Mouse (Mus musculus) Patski (cell line): ENCODE results near the gene Zc2hc1b. TPM values are rescaled to one million over a fixed set of nuclear protein-coding genes. Genes with fewer than 3 reads are reported as not detected.
"Not testable (repeated sequence)": the region's sequence is repeated elsewhere in the genome, so short reads cannot be mapped to it uniquely, and the experiment has no call there.

ENCODE experiments used
- ATAC-seq: fragments of 100-300 bp; one replicate; pipeline ENCODE4 v1.8.0; 2021
- CTCF ChIA-PET: fragments of 350-600 bp; sonication (Branson Sonifier 250); formaldehyde crosslinking; loops from one replicate; lab custom pipeline; 2022; ENCODE audit warnings: inconsistent platforms; lab: Charles Lee
- POLR2A ChIA-PET: fragments of 350-600 bp; sonication (Branson Sonifier 250); formaldehyde crosslinking; loops from one replicate; lab custom pipeline; 2022; ENCODE audit warnings: antibody characterized with exemption, inconsistent platforms; lab: Charles Lee
- DNase-seq: peaks from one replicate; pipeline ENCODE4 v3.0.0-alpha.2; 2011; ENCODE audit warnings: low read depth, low spot score
- H3K27me3 ChIP-seq: fragments of 371-371 bp; one replicate; pipeline ENCODE4 v1.5.1; 2021
- CTCF ChIP-seq: fragments of 100-300 bp; IDR thresholded peaks from one replicate; pipeline ENCODE4 v1.5.1; 2021
- in situ Hi-C: fragments of 300-500 bp; cut with MboI; formaldehyde crosslinking; loops from 3 replicates; pipeline ENCODE4 v1.11.1; 2018; ENCODE audit warnings: low pct_unique_long_range_greater_than_20kb, mixed read lengths
- polyA plus RNA-seq: library from polyadenylated mRNA; unstranded; gene quantifications from one replicate; pipeline ENCODE4 v1.2.3, GENCODE M21; 2021

Gene Zc2hc1b
- polyA plus RNA-seq, 1 experiment from 2014 or later: not detected

GRCm38 (mm10) chr10:13201741-13202293, 24.0 kb upstream of the Zc2hc1b start:
- TF ChIP-seq CTCF: no peak
- in situ Hi-C loops: no loop called here
- ChIA-PET CTCF (interaction anchor here (1.9 kb wide), 1 partner anchor 10 kb away, joined by 7 read pairs; no protein-coding TSS in a partner anchor), POLR2A (interaction anchor here (0.7 kb wide), 1 partner anchor 1014 kb away, joined by 5 read pairs; no protein-coding TSS in a partner anchor)
- ATAC-seq (no peak), DNase-seq (no peak)
- no peaks in the 10 kb centered on the region for H3K27me3 ChIP-seq

GRCm38 (mm10) chr10:13200862-13201261, 23.0 kb upstream of the Zc2hc1b start:
- no peaks in the 10 kb centered on the region for H3K27me3 ChIP-seq
- no peak for TF ChIP-seq CTCF
- DNase-seq (no peak), ATAC-seq (no peak)
- in situ Hi-C loops: no loop called here
- POLR2A ChIA-PET: interaction anchor here (0.7 kb wide), 1 partner anchor 1015 kb away, joined by 5 read pairs; no protein-coding TSS in a partner anchor
- CTCF ChIA-PET: no interaction called here

- DNase-seq (no peak), ATAC-seq (no peak)
- ChIA-PET CTCF (interaction anchor here (1.3 kb wide), 1 partner anchor 10 kb away, joined by 3 read pairs; no protein-coding TSS in a partner anchor), POLR2A (interaction anchor here (0.7 to 1.5 kb wide), 3 partner anchors 12 to 182 kb away, joined by 3 to 4 read pairs (median 3); no protein-coding TSS in a partner anchor)
- TF ChIP-seq CTCF: no peak
- H3K27me3 ChIP-seq: no peaks in the 10 kb centered on the region
- in situ Hi-C loops: no loop called here
Measured at GRCm38 (mm10) chr10:13199234-13199633, 21.4 kb upstream of the Zc2hc1b start.

GRCm38 (mm10) chr10:13196872-13197507, 19.2 kb upstream of the Zc2hc1b start:
- H3K27me3 ChIP-seq: no peaks in the 10 kb centered on the region
- DNase-seq: no peak
- POLR2A ChIA-PET: no interaction called here
- TF ChIP-seq CTCF: no peak
- CTCF ChIA-PET: no interaction called here
- in situ Hi-C loops: no loop called here
- no peak for ATAC-seq

- in situ Hi-C loops, ATAC-seq, POLR2A ChIA-PET, H3K27me3 ChIP-seq, CTCF ChIA-PET, DNase-seq: not testable (repeated sequence)
Measured at GRCm38 (mm10) chr10:13193496-13193895, 15.7 kb upstream of the Zc2hc1b start.

GRCm38 (mm10) chr10:13192731-13193351, 15.0 kb upstream of the Zc2hc1b start, which contains the start of gene Ltv1:
TSS of gene Ltv1 (minus strand) at chr10:13193168.
- H3K27me3 ChIP-seq: no peaks in the 10 kb centered on the region
- ChIA-PET POLR2A (interaction anchor here (0.6 kb wide), 2 partner anchors 10 to 120 kb away, joined by 3 read pairs; no protein-coding TSS in a partner anchor), CTCF (interaction anchor here (1.1 to 1.5 kb wide), 2 partner anchors 10 to 13 kb away, joined by 4 read pairs; no protein-coding TSS in a partner anchor)
- peak; percentile 99 for ATAC-seq
- no peak for TF ChIP-seq CTCF
- in situ Hi-C loops: no loop called here
- peak; percentile 60 for DNase-seq

GRCm38 (mm10) chr10:13189881-13190280, 12.1 kb upstream of the Zc2hc1b start:
- no peaks in the 10 kb centered on the region for H3K27me3 ChIP-seq
- ATAC-seq: no peak
- ChIA-PET POLR2A (no interaction called here), CTCF (no interaction called here)
- DNase-seq: no peak
- in situ Hi-C loops: no loop called here
- no peak for TF ChIP-seq CTCF

- no peak for DNase-seq
- no peak for ATAC-seq
- no peak for TF ChIP-seq CTCF
- in situ Hi-C loops: no loop called here
- CTCF ChIA-PET: interaction anchor here (1.5 kb wide), 1 partner anchor 10 kb away, joined by 4 read pairs; no protein-coding TSS in a partner anchor
- POLR2A ChIA-PET: no interaction called here
- H3K27me3 ChIP-seq: no peaks in the 10 kb centered on the region
Measured at GRCm38 (mm10) chr10:13186754-13187153, 8.9 kb upstream of the Zc2hc1b start.

GRCm38 (mm10) chr10:13184170-13184766, 6.4 kb upstream of the Zc2hc1b start:
- H3K27me3 ChIP-seq: no peaks in the 10 kb centered on the region
- POLR2A ChIA-PET: no interaction called here
- CTCF ChIA-PET: no interaction called here
- TF ChIP-seq CTCF: no peak
- DNase-seq (no peak), ATAC-seq (no peak)
- in situ Hi-C loops: no loop called here

GRCm38 (mm10) chr10:13180211-13180610, 2.4 kb upstream of the Zc2hc1b start:
- TF ChIP-seq CTCF: no peak
- ATAC-seq (no peak), DNase-seq (no peak)
- in situ Hi-C loops: no loop called here
- ChIA-PET CTCF (interaction anchor here (1.1 to 1.5 kb wide), 2 partner anchors 12 to 37 kb away, joined by 3 to 4 read pairs; partner anchors contain the start of gene Ltv1), POLR2A (no interaction called here)
- no peaks in the 10 kb centered on the region for H3K27me3 ChIP-seq
